Mouse (Mus musculus): ENCODE measurements around the gene Slco1a4. TPM values are rescaled to one million over a fixed set of nuclear protein-coding genes. Genes with fewer than 3 reads are reported as not detected.

Gene Slco1a4
- polyA plus RNA-seq, 1 experiment: not detected

- no peaks in the 10 kb centered on the region for H3K79me3 ChIP-seq (ENCODE audit: low read depth)
- H3K27me3 ChIP-seq (ENCODE audit: control insufficient read depth, insufficient read depth, insufficient read length): no peaks in the 10 kb centered on the region
- no peaks in the 10 kb centered on the region for H3K79me2 ChIP-seq (ENCODE audit: control insufficient read depth, insufficient read depth)
- no peak overlapping the region for H3ac ChIP-seq (ENCODE audit: control insufficient read depth, insufficient read length, low read depth)
- H3K4me3 ChIP-seq (ENCODE audit: insufficient read depth, poor library complexity, severe bottlenecking): no peak overlapping the region
- H3K36me3 ChIP-seq (ENCODE audit: control insufficient read depth, insufficient read depth): no peaks in the 10 kb centered on the region
- TF ChIP-seq CTCF (IDR thresholded peaks at IDR 0.05; ENCODE audit: control insufficient read depth, insufficient read depth, insufficient read length): no peak
- no peak for TF ChIP-seq MYOG (IDR thresholded peaks at IDR 0.05; ENCODE audit: control insufficient read depth, extremely low read depth, insufficient read length)
- TF ChIP-seq USF1 (IDR thresholded peaks at IDR 0.05; ENCODE audit: low read depth): no peak
- TF ChIP-seq FOSL1 (IDR thresholded peaks at IDR 0.05; ENCODE audit: insufficient read depth, low read length, poor library complexity, severe bottlenecking): no peak
- TF ChIP-seq MYOD1 (IDR thresholded peaks at IDR 0.05; ENCODE audit: control insufficient read depth, insufficient read length, low read depth): no peak
- TF ChIP-seq MAX (IDR thresholded peaks at IDR 0.05): no peak
- TF ChIP-seq CEBPB (IDR thresholded peaks at IDR 0.05; ENCODE audit: low read depth): no peak
These were observed 58.2 kb downstream of the Slco1a4 start for GRCm38 (mm10) chr6:141797837-141798236.

GRCm38 (mm10) chr6:141774476-141774875 lies 81.5 kb downstream of the Slco1a4 start:
- Histone ChIP-seq H3K79me2 (ENCODE audit: control insufficient read depth, insufficient read depth) (no peaks in the 10 kb centered on the region), H3K27me3 (ENCODE audit: control insufficient read depth, insufficient read depth, insufficient read length) (no peaks in the 10 kb centered on the region), H3K4me3 (ENCODE audit: insufficient read depth, poor library complexity, severe bottlenecking) (no peak overlapping the region), H3ac (ENCODE audit: control insufficient read depth, insufficient read length, low read depth) (no peak overlapping the region), H3K36me3 (ENCODE audit: control insufficient read depth, insufficient read depth) (no peaks in the 10 kb centered on the region), H3K79me3 (ENCODE audit: low read depth) (no peaks in the 10 kb centered on the region)
- no peak for TF ChIP-seq MYOG (IDR thresholded peaks at IDR 0.05; ENCODE audit: control insufficient read depth, extremely low read depth, insufficient read length)
- no peak for TF ChIP-seq CTCF (IDR thresholded peaks at IDR 0.05; ENCODE audit: control insufficient read depth, insufficient read depth, insufficient read length)
- no peak for TF ChIP-seq USF1 (IDR thresholded peaks at IDR 0.05; ENCODE audit: low read depth)
- no peak for TF ChIP-seq MYOD1 (IDR thresholded peaks at IDR 0.05; ENCODE audit: control insufficient read depth, insufficient read length, low read depth)
- TF ChIP-seq CEBPB (IDR thresholded peaks at IDR 0.05; ENCODE audit: low read depth): no peak
- no peak for TF ChIP-seq MAX (IDR thresholded peaks at IDR 0.05)
- TF ChIP-seq FOSL1 (IDR thresholded peaks at IDR 0.05; ENCODE audit: insufficient read depth, low read length, poor library complexity, severe bottlenecking): no peak

GRCm38 (mm10) chr6:141773710-141774109 lies 82.3 kb downstream of the Slco1a4 start, which contains the start of gene Gm5724:
Gene Gm5724, minus strand, starts transcription at chr6:141773810.
- no peak for TF ChIP-seq MAX (IDR thresholded peaks at IDR 0.05)
- TF ChIP-seq FOSL1 (IDR thresholded peaks at IDR 0.05; ENCODE audit: insufficient read depth, low read length, poor library complexity, severe bottlenecking): no peak
- TF ChIP-seq MYOD1 (IDR thresholded peaks at IDR 0.05; ENCODE audit: control insufficient read depth, insufficient read length, low read depth): no peak
- TF ChIP-seq USF1 (IDR thresholded peaks at IDR 0.05; ENCODE audit: low read depth): no peak
- TF ChIP-seq CEBPB (IDR thresholded peaks at IDR 0.05; ENCODE audit: low read depth): no peak
- Histone ChIP-seq H3K79me3 (ENCODE audit: low read depth) (no peaks in the 10 kb centered on the region), H3K27me3 (ENCODE audit: control insufficient read depth, insufficient read depth, insufficient read length) (no peaks in the 10 kb centered on the region), H3K4me3 (ENCODE audit: insufficient read depth, poor library complexity, severe bottlenecking) (no peak within 1 kb of the TSS), H3K79me2 (ENCODE audit: control insufficient read depth, insufficient read depth) (no peaks in the 10 kb centered on the region), H3ac (ENCODE audit: control insufficient read depth, insufficient read length, low read depth) (no peak within 1 kb of the TSS), H3K36me3 (ENCODE audit: control insufficient read depth, insufficient read depth) (no peaks in the 10 kb centered on the region)

Other genes with a start within 250 kb of the Slco1a4 start
- gene Slco1b2, start 226.7 kb downstream of the Slco1a4 start, polyA plus RNA-seq (2012; fragmentation: generic; extraction: Trizol): not detected
- gene Gm5724, start 82.4 kb downstream of the Slco1a4 start, polyA plus RNA-seq (2012; fragmentation: generic; extraction: Trizol): not detected
- gene Slco1a1, start 90.8 kb upstream of the Slco1a4 start, polyA plus RNA-seq (2012; fragmentation: generic; extraction: Trizol): not detected
- gene Gm6614, start 155.2 kb upstream of the Slco1a4 start, polyA plus RNA-seq (2012; fragmentation: generic; extraction: Trizol): not detected

All from C2C12 (cell line).